Mouse (Mus musculus) fat pad, adult 2 months (tissue): ENCODE results near the gene Atg10.
"Not testable (repeated sequence)": the region's sequence is repeated elsewhere in the genome, so short reads cannot be mapped to it uniquely, and the experiment has no call there.

Experiments used
- DNase-seq: peaks from one replicate; pipeline ENCODE4 v3.0.0-alpha.2; 2011; ENCODE audit warnings: low read depth, low spot score; ENCODE audit errors: extremely low read depth

The Atg10 gene

DNA sequence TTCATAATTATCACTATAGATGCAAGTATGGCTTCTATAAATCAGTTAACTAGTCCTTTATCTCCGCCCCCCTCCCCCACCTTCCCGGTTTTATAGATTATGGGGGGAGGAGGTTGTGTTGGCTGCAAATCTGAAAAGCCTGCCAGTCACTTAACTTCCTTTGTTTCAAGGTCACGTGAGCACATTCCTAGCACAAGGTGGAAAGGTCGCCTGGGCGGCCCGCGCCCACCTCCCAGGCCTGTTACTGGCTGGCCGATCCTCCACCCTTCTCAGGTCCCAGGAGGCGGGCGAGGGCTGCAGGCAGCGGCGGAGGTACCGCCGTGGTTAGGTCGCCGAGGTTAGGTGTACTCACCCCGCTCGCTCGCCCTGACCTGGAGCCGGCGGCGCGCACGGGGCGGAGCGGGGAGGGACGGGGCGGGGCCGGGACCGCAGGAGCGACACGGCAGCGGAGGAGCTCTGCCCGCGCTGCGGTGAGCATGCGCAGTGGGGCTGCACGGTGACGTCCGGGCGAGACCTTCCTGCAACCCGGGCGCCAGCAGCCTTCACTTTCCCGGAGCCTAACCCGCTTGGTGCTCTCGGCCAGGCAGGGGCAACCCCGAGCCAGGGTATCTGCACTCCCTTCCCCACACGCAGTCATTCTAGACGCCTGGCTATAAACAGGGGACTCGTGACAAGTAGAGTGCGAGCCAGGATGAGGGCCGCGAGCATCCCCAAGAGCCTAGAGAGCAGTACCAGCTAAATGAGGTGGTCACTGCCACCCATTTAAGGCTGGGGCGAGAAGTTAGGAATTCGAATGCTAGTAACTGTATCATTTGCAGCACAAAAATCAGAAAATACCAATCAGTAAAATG lies at the start of gene Atg10:
Atg10 (minus strand) TSS at position 382 of the 851 bp plus-strand sequence.
- DNase-seq: peak; percentile 36

GRCm38 (mm10) chr13:91252406-91252805 lies 28.6 kb upstream of the Atg10 start:
- DNase-seq: no peak

GRCm38 (mm10) chr13:91251636-91252035 lies 27.9 kb upstream of the Atg10 start:
- no peak for DNase-seq

GRCm38 (mm10) chr13:91250050-91250449 lies 26.3 kb upstream of the Atg10 start:
- not testable (repeated sequence) for DNase-seq

- no peak for DNase-seq
Measured at GRCm38 (mm10) chr13:91246472-91246871, 22.7 kb upstream of the Atg10 start.

DNA sequence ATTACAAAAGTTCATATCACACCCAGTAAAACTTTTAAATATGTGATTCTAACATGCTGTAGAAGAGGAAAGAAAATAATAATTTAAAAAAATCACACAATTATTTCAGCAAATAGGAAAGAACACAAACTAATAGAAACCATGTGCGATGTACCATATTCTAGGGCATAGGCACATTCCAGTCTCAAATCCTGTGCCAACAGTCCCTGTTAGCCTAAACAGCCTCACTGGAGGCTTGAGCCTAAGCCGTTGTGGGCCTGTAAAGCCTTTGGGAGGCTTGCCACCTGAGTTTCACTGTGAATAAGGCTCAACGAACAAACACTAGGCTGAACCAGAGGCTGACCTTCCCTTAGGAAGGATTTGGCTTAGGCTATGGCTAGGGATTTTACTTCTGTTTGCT lies 14.2 kb upstream of the Atg10 start:
- no peak for DNase-seq

DNA sequence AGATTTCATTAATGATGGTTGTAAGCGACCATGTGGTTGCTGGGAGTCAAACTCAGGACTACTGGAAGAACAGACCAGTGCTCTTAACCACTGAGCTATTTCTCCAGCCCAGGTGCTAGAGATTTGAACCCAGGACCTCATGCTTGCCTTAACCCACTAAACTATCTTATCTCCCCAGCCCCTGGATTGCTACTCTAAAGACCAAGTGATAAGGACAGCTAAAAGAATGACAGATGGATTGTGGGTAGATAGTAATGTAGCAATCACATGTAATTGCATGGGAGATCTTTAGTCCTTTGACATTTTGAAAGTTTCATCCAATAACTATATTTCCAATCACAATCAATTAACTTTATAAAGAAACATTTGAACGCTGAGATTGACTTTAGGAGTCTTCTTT lies 13.1 kb upstream of the Atg10 start:
- no peak for DNase-seq

GRCm38 (mm10) chr13:91224438-91224814 lies 658 bp upstream of the Atg10 start:
- peak; percentile 69 for DNase-seq

- DNase-seq: no peak
Measured at GRCm38 (mm10) chr13:91223063-91223462, 705 bp downstream of the Atg10 start.

DNA sequence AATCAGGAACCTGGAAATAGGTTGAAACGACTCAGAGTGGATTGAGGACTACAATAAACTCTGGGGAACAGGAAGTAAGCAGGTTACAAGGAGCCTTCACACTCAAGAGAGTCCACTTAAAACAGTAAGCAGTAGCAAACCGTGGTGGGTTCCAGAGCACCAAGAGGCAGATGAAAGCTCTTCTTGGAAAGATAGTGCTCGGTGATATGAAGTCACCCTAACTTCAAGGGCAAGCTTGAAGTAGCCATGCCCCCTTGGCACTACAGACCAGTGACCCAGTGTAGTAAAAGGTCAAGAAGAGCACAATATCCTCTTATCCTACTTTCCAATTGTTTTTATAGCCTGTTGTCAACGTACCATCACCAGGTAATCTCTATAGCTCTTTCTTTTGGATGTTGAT lies 2.1 kb downstream of the Atg10 start:
- no peak for DNase-seq

DNA sequence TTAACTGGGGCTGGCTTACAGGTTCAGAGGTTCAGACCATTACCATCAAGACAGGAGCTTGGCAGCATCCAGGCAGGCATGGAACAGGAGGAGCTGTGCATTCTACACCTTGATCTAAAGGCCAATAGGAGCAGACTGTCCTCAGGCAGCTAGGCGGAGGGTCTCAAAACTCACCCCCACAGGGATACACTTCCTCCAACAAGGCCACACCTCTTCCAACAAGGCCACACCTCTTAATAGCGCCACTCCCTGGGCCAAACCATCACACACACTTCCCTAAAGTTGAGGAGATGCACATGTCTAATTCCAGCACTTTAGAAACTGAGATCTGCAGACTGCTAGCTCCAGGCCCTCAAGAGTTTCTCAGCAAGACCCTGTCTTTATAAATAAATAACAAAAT lies 6.1 kb downstream of the Atg10 start:
- no peak for DNase-seq

- DNase-seq: no peak
Measured at GRCm38 (mm10) chr13:91216656-91217205, 7.0 kb downstream of the Atg10 start.

- no peak for DNase-seq
Measured at GRCm38 (mm10) chr13:91212958-91213357, 10.8 kb downstream of the Atg10 start.

DNA sequence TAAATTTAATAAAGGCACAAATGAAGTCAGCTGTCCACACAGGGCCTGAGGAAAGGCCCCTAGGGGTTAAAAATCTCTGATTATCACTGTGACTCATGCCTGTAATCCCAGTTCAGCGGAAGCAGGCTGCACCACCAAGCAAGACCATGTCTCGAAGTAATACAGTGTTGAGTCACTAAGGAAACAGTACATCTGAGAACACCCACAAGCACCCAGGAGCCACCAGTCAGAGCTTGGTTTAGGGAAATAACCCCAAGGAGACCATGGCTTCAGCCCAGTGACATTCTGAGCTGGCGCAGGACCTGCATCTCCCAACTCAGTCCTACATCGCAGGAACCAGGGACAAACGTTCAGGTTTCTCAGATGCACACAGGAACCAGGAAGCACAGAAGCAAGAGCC lies 17.5 kb downstream of the Atg10 start:
- peak; percentile 14 for DNase-seq

DNA sequence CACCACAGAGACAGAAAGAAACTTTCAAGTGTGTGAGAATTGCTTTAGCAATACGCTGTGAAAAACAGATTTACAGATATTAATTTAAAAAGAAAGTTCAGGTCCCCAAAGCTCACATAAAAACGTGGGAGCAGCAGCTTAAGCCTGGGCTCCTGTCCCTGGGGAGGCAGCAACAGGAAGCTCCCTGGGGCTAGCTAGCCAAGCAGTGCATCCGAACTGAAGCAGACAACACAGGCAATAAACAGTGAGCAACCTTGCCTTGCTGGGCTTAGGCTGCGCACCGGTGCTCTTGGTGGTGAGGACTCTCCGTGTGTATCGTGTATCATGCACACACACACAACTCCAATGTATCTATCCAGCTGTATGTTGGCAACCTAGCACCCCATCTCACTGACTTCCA lies 21.2 kb downstream of the Atg10 start:
- no peak for DNase-seq

- DNase-seq: no peak
Measured at GRCm38 (mm10) chr13:91187378-91188234, 36.2 kb downstream of the Atg10 start.

GRCm38 (mm10) chr13:91185248-91185867 lies 38.4 kb downstream of the Atg10 start:
- DNase-seq: no peak

DNA sequence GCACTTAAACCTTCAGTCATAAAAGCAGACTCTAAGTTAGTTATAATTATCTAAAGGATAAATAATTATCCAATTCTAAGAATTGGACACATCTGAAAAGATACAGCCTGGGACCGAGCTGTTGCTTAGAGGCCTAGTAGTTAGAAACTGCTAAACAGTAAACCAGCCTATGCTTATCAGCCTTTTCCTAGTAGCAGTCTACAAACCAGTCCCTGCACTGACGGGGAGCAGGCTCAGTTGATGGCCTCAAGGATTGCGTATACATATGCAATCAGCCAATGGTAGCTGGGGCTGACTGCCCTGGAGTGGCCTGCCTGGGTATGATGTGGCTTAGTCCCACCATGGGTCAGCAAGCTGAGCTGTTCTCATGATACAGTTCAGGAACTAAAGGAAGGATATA lies 39.5 kb downstream of the Atg10 start:
- no peak for DNase-seq

DNA sequence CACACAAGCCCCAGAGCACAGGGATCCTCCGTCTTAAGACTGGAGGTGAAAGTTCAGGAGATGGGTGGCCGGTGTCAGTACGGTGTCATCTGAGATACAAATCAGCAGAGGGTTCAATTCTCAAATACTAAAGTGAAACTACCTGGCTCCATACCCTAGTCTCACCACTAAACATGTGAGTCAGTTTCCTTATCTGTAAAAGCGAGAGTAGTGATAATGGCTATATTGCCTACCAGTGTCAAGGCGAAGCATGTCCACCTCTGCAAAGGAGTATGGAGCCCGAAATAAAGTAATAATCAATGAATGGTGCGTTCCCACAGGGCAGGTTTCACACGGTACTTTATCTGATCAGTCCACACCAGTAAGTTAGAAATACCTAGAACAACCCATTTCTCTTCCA lies 43.4 kb downstream of the Atg10 start:
- no peak for DNase-seq

GRCm38 (mm10) chr13:91179174-91179899 lies 44.4 kb downstream of the Atg10 start:
- DNase-seq: no peak
